Mouse (Mus musculus): ENCODE results near the gene Btg1.

- TF ChIP-seq CTCF (IDR thresholded peaks at IDR 0.05; ENCODE audit: low read depth) (no peak), EP300 (IDR thresholded peaks at IDR 0.05; ENCODE audit: low read depth) (no peak)
These were observed 35.6 kb upstream of the Btg1 start for GRCm38 (mm10) chr10:96581232-96581631.
